Mouse (Mus musculus): Measurements from ENCODE around the gene Itpr1.
A peak's percentile ranks its signal among the peaks of the same experiment; 100 is the strongest.

Itpr1 gene

DNA sequence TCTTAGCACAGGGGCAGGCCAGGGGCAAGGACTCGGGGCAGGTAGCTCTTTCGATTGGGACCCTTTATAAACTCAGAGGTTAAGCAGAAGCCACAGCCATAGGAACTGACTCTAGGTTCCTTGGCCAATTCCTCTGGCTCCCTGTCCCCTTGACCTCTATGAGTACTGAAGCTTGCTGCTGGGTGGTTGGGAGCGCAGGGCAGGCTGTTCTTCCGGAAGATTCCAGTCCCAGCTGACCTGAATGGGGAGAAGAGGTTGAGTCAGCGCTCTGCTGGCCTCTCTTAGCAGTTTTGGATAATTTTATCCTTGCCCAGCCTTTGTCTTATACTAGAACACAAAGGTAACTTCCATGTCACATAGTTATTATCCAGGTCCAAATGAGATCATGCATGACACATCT is 195.8 kb downstream of the Itpr1 start:
- DNase-seq: peak; percentile 81

DNA sequence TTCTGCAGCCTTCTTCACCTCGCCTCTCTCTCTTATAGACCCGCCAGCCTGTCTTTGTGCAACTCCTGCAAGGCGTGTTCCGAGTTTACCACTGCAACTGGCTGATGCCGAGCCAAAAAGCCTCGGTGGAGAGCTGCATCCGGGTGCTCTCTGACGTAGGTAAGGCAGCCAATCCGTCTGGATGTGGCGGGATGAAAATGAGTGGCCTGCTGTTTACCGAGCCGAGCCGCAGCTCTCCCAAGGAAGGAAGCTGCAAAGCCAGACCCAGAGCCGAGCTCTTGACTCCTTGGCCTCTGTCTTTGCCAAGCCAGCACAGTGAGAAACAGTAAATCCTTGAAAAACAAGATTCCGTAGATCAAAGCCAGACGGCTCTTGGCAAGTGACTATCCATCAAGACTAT is 197.9 kb downstream of the Itpr1 start:
- DNase-seq: peak; percentile 97

DNA sequence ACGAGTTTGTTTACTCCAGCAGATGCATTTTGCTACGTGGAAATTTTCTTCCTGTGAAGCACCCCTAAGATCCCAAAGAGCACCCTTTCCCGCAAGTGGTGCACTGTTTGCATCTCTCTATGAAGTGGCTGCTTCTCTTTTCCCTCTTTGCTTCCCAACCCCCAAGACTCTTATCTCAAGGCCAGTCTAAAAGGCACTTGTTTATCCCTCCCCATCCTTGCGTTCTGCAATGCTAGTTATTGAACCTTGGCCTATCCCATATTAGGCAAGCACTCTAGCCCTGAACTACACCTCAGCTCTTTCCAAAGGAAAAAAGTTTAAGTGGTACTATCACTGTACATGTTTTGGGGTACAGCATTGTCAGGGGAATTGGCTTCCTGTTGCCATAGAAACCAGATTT is 198.3 kb downstream of the Itpr1 start:
- DNase-seq: no peak

GRCm38 (mm10) chr6:108413006-108413405 is 200.1 kb downstream of the Itpr1 start:
- no peak for DNase-seq

DNA sequence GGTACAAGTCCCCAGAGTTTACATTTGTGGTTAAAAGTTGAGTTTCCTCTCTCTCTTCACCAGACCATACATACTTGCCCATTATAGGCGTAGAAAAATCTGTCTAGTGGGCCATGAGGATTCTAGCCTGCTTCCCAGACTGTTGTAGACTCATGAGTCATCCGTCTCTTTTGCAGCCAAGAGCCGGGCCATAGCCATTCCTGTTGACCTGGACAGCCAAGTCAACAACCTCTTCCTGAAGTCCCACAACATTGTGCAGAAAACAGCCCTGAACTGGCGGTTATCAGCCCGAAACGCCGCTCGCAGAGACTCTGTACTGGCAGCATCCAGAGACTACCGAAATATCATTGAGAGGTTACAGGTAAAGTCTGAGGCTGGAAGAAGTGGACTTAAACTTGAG is 200.7 kb downstream of the Itpr1 start:
- DNase-seq: no peak

- no peak for DNase-seq
Measured at GRCm38 (mm10) chr6:108415847-108416246, 203.0 kb downstream of the Itpr1 start.

DNA sequence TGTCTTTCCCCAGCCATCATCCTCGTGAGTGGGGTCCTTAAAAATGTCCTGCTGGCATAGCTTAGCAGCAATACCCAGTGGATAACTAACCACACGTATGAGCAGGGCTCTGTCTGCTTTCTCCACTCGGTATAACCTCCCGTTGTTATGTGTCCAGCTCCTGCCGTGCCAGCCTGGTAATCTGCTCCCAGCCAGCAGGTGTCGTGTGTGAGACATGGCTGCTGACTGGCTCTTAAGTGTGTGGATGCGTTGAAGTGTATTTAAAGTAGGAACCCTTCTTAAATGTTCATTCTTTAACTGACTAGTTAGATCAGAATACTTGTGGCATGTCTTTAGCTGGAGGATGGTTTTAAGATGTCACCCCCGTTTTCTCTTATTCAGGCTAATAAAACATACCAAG is 204.6 kb downstream of the Itpr1 start:
- DNase-seq: no peak

DNA sequence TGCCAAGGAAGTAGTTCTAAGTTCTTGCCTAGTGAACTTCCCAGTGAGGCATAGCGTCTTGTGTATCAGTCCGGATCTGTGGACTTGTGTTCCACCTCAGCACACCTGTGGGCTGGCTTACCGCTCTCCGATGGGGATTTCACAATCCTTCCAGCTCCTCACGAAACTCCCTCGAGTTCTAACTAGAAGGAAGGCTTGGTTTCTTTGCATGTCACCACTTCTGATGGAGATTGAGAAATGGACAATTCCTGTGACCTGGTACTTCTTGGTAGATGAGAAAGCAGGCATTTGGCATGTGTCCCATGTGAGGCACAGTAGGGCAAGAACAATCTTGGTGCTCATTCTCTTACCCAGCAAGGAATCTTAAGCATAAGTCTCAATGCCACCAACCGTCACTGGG is 205.3 kb downstream of the Itpr1 start:
- no peak for DNase-seq

- DNase-seq: peak; percentile 97
Measured at GRCm38 (mm10) chr6:108424749-108425584, 212.1 kb downstream of the Itpr1 start.

- DNase-seq: peak; percentile 99
Measured at GRCm38 (mm10) chr6:108426789-108427188, 213.9 kb downstream of the Itpr1 start.

DNA sequence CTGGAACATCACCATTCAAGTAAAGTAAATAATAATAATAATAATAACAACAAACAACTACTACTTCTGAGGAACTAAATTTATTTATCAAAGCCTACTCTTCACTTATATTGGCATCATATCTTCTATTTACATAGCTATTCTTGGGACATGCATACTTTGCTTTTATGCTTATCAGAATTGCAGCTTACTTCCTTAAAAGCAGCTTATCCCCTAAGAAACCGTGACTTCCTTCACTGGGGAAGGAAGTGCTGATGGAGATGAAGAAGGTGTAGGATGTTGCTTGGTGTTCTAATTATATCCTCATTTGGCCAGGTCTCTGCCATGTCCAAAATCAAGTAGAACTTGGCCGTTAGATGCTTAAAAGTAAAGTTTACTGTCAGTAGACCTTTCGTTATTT is 215.5 kb downstream of the Itpr1 start:
- no peak for DNase-seq

- DNase-seq: no peak
Measured at GRCm38 (mm10) chr6:108429950-108430349, 217.1 kb downstream of the Itpr1 start.

DNA sequence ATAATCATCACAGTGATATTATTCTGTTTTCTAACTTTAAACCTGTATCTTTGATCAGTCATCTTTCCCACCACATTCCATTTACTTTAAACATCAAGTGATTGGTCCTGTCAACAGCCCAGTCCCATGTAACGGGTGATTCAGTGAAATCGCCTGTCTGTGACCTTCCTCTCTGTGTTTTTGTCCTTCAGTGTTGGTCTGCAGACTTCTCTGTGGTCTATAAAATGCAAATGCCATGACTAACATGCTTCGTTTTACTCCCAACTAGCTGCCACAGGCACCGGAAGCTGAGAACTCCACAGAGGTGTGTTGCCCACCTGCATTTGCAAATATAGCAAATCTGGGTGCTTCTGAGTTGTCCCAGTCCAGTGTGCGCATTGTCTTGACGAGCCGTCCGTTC is 218.3 kb downstream of the Itpr1 start:
- no peak for DNase-seq

DNA sequence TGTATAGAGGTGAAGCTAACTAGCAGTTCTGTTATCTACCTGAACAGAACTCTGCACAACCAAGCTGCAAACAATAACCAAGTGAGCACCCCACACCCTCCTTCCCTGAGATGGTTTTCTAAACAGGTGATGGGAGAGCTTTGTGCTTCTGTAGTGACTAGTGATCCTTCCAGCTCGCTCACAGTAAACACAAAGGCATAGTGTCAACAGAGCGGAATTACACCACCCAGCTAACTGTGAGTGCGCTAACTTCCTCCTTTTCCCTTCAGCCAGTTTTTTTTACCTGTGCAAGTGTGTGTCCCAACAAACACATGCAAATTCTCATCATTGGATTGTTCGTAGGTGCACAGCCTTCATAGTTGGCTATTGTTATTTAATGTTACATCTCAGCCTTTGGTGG is 219.9 kb downstream of the Itpr1 start:
- no peak for DNase-seq

- no peak for DNase-seq
Measured at GRCm38 (mm10) chr6:108434816-108435215, 221.9 kb downstream of the Itpr1 start.

GRCm38 (mm10) chr6:108435467-108435866 is 222.6 kb downstream of the Itpr1 start:
- DNase-seq: no peak

- peak; percentile 94 for DNase-seq
Measured at GRCm38 (mm10) chr6:108436608-108437007, 223.7 kb downstream of the Itpr1 start.

- no peak for DNase-seq
Measured at GRCm38 (mm10) chr6:108441290-108441689, 228.4 kb downstream of the Itpr1 start.

- DNase-seq: no peak
Measured at GRCm38 (mm10) chr6:108442291-108442690, 229.4 kb downstream of the Itpr1 start.

DNA sequence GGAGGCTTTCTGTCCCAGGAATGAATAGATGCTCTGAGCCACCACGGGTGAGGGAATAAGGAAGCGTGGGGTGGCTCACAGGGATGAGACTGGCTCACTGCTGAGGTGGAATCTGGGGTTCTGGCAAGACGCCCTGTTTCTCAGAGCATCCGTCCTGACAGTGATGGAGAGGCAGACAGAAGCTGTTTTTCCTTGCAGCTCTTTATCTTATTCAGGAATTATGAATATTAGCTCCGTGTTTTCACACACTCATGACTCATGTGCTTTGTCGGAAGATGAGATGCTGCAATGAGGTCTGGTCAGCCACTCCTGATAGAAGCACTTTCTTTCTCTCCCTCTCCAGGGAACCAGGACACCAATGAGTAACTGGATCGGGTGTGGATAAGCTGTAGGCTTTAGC is 231.5 kb downstream of the Itpr1 start:
- DNase-seq: no peak

GRCm38 (mm10) chr6:108445006-108445405 is 232.1 kb downstream of the Itpr1 start:
- no peak for DNase-seq

- no peak for DNase-seq
Measured at GRCm38 (mm10) chr6:108446766-108447165, 233.9 kb downstream of the Itpr1 start.

DNA sequence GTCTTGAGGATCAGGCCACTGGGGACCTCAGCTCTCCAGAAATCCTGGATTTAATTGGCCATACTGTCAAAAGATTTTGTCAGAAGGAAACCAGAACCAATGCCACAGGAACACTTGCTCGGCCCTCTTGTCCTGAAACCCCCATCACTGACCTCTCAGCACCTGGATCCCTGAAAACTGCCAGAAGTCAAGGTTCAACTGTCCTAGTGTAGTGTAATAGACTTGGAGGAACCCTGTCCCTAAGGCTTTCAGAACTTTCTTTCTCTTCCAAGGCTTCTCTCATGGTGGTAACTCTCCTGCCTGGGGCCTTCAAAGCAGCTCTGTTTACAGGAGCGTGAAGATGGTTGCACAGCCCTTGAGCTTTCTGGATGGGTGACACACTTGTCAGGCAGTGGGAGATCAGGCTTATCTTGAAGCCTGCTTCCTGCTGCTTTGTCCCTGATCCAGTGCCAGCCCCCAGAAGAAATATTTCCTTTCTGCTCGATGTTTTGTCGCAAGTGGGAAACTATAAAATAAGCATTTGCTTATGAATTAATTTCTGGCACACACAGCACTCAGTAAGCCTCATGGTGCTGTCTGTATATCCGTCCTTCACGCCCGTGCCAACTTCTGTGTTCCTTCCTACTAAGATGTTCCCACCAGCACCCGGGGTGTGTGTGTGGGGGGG is 234.4 kb downstream of the Itpr1 start:
- DNase-seq: peak; percentile 95

DNA sequence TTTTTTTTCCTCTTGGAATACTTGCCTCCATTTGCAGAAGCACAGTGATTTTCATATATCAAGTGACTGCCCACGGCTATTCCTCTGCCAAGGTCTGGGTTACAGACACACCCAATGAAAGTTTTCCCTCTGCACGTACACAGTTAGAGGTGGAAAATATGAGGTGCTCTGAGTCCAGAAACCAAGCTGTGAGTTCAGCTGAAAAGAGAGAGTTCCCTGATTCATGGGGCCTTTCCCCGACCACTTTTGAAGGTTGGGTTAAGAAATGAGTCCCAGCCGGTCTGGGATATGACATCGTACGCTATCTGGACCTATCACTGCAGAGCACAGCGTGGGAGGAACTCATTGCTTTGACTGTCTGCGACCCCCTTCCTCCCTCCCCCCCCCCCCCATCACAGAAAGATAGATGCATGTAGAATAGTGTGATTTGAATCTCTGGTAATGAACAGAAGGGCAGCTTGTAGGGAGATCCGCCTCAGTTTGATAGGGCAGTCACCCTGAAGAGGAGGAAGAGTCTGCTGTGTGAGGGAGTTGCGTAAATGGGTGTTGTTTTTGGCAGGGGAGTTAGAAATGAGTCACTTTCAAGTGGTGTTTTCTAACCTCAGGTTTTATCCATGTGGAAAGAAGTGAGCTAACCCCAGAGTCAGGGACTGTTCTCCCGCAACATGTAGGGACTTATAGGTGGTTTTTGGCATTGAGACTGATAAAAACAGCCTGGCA is 235.3 kb downstream of the Itpr1 start:
- DNase-seq: peak; percentile 97
